Mouse (Mus musculus) brain, embryonic 14.5 days (tissue): Measurements from ENCODE around the gene Rasip1.

Experiments used
- CTCF ChIP-seq: fragments of 200-500 bp; IDR thresholded peaks from 2 replicates; pipeline ENCODE4 v1.5.1; 2012; ENCODE audit warnings: inconsistent platforms, mild to moderate bottlenecking, moderate library complexity, borderline replicate concordance; ENCODE audit not compliant: insufficient read depth, insufficient read length; ENCODE audit errors: extremely low read depth
- POLR2A ChIP-seq: fragments of 200-500 bp; IDR thresholded peaks from 2 replicates; pipeline ENCODE4 v1.6.1; 2012; ENCODE audit warnings: mild to moderate bottlenecking, inconsistent platforms, borderline replicate concordance; ENCODE audit not compliant: poor library complexity, insufficient read depth, insufficient read length, severe bottlenecking; ENCODE audit errors: extremely low read depth

DNA sequence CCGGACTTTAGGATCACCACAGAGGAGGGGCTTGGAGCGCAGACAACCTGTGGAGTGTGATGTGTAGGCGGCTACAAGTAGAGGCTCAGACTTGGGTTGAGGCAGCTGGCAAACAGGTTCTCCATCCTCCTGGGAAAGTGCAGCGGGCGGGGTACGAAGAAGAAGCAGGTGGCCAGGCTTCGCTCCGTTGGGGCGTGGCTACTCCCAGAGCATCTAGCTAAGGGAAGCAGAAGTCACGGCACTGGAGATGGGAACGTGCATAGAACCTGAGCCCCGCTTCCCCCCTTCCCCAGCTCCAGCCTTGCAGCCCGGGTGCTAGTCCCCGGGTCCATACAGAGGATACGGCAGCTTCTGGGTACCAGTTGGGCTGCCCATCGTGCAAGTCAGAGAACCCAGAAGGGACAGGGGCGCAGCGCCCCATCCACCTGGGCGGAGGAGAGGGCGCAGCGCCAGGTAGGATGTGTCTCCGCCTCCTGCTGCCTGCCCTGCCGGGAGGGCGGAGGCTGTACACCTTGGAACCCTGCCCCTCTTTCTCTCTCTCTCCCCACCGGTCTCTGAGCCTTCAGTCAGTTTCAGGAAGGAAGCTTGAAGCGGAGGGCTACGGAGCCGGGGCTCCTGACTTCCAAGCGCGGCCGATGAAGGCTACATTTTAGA lies 10.1 kb upstream of the Rasip1 start, which contains the start of gene Fut1:
- TF ChIP-seq CTCF (no peak), POLR2A (no peak)
